Mouse (Mus musculus) brain, embryonic 14.5 days (tissue): Measurements from ENCODE around the gene Cnga1.

Source experiments
- CTCF ChIP-seq: fragments of 200-500 bp; IDR thresholded peaks from 2 replicates; pipeline ENCODE4 v1.5.1; 2012; ENCODE audit warnings: inconsistent platforms, mild to moderate bottlenecking, moderate library complexity, borderline replicate concordance; ENCODE audit not compliant: insufficient read depth, insufficient read length; ENCODE audit errors: extremely low read depth
- POLR2A ChIP-seq: fragments of 200-500 bp; IDR thresholded peaks from 2 replicates; pipeline ENCODE4 v1.6.1; 2012; ENCODE audit warnings: mild to moderate bottlenecking, inconsistent platforms, borderline replicate concordance; ENCODE audit not compliant: poor library complexity, insufficient read depth, insufficient read length, severe bottlenecking; ENCODE audit errors: extremely low read depth

DNA sequence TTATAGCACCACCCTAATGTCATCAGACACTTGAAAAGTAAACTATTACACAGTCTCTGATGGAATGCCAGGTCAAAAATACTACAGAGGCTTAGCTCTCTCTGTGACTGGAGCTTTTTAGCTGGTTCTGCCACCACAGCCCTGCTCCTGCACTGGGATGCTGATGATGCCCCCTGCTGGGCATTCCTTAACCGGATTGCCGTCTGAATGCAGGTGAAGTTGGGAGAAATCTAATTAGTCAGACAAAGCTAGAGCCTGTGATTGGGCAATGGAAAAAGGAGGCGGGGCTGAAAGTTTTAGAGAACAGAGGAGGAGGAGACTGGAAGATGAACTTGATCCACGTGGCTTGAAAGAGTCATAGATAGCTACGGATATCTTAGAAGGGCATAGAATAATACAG is 43.1 kb downstream of the Cnga1 start:
- TF ChIP-seq CTCF (peak; percentile 52; the same call in 1 of the 2 replicates), POLR2A (no peak)
